Mouse (Mus musculus) G1E-ER4 (cell line): ENCODE results near the gene Lpin2. TPM values are rescaled to one million over a fixed set of nuclear protein-coding genes. Genes with fewer than 3 reads are reported as not detected.
A peak's percentile ranks its signal among the peaks of the same experiment; 100 is the strongest.

Source experiments
- GATA1 ChIP-seq: IDR thresholded peaks from one replicate; pipeline ENCODE4 v1.8.0; 2012; ENCODE audit warnings: low read length, inconsistent platforms
- polyA plus RNA-seq: library from polyadenylated mRNA; stranded (reverse); fragments of >175 nt; gene quantifications from 2 replicates; pipeline ENCODE4 v1.2.3, GENCODE M21; 2012

Gene Lpin2
- polyA plus RNA-seq, 1 experiment, result 30.7 TPM

- TF ChIP-seq GATA1, result no peak
Observed at GRCm38 (mm10) chr17:71160244-71160995, 21.9 kb upstream of the Lpin2 start.

DNA sequence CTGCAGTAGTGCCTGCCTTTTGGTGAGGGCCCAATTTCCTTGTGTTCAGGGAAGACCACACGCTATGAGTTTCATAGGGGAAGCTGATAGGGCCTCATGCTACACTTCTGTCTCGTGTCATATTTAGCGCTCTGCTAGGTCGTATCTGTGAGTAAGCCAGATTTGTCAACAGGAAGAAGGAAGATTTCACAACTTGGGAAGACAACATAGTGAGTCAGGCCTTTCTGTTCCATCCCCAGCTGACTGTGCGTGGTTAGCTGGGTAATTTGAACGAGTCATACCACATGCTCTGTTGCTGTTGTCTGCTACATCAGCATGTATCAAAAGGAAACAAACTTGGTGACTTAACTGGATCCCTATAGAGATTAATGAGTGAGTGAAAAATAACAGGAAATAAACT lies 17.4 kb upstream of the Lpin2 start:
- TF ChIP-seq GATA1, result no peak

- TF ChIP-seq GATA1, result no peak
Observed at GRCm38 (mm10) chr17:71168205-71168815, 14.1 kb upstream of the Lpin2 start.

- TF ChIP-seq GATA1, result no peak
Observed at GRCm38 (mm10) chr17:71168846-71169245, 13.5 kb upstream of the Lpin2 start.

GRCm38 (mm10) chr17:71169639-71170038 lies 12.7 kb upstream of the Lpin2 start:
- TF ChIP-seq GATA1, result no peak

- TF ChIP-seq GATA1, result peak; percentile 83
Observed at GRCm38 (mm10) chr17:71171161-71171560, 11.2 kb upstream of the Lpin2 start.

DNA sequence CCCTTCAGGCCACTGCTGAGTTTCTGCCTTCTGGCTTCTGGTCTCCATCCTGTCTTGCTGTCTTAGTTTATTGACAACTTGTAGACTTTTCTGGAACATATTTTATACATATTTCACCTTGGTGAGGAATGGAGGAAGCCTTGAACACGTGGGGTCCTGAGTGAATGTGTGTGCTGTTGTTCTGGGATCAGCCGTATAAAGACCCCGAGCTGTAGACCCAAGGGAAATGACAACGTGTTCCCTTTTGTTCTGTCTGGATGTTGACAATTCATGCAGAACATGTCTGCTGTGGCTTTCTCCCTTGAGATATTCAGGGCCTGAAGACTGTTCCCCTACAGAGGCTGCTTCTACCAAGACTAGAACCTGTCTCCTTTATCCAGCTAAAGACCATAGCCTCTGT lies 5.0 kb upstream of the Lpin2 start:
- no peak for TF ChIP-seq GATA1

GRCm38 (mm10) chr17:71177949-71178348 lies 4.4 kb upstream of the Lpin2 start:
- no peak for TF ChIP-seq GATA1

- TF ChIP-seq GATA1, result no peak
Observed at GRCm38 (mm10) chr17:71178530-71179181, 3.7 kb upstream of the Lpin2 start.

- no peak for TF ChIP-seq GATA1
Observed at GRCm38 (mm10) chr17:71179551-71180309, 2.6 kb upstream of the Lpin2 start.

- no peak for TF ChIP-seq GATA1
Observed at GRCm38 (mm10) chr17:71180601-71181000, 1.8 kb upstream of the Lpin2 start.

DNA sequence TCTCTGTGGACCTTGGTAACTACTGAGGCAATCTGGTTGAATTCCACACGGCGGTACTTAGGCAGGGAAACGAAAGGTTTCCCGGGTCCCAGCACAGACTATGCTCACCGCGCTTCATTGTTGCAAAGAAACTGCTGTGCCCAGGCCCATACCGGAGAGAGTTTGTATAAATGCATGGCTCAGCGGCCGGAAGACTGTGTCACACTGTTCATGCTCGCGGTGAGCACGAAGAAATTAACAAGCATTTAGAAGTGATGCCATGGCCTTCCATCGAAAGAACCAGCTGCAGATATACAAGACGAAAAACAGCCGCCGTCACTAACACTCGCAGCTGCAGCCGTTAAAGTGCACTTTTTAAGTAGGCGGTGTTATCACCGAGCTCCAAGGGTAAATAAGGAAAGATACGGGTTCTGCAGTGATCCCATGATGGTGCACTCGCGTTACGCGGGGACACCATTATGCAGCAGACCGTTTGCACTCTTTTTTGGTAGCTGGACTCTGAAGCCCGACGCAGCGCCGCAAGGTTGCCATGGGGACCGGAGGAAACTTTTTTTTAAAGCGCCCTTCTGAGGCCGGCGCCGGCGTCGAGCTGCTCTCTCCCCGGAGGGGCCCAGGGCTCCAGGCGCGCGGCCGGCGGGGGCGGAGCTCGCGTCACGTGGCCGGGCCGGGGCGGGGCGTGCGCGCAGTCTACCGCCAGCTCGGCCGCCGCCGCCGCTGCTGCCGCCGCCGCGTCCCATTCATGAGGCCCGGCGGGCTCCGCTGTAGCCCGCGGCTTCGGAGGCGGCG lies 704 bp downstream of the Lpin2 start:
- TF ChIP-seq GATA1, result no peak

DNA sequence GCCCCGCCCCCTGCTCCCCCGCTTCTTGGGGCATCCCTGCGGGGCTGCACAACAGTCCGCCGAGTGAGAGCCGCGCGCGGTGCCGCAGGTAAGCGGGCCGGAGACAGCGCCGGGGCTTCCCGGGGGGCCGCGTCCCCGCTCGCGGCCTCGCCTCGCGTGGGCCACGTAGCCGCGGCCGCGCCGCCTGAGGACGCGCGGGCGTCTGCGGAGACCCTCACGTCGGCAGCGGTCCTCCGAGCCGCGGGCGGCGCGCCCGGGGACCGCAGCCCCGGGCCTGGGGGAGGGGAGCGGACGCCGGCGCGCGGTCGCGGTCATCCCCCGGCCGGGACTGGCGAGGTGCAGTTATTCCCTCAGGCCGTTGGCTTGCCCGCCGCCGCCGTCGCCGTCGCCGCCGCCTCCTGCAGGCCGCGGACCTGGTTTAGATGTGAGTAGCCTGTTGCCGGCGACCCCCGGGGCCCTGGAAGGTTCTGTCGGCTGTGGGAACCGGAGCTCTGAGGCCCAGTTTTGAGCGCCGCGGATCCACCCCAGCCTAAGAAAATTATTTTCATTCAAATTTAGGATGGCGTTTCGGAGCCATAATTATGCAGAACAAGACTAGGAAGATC lies 1.4 kb downstream of the Lpin2 start:
- no peak for TF ChIP-seq GATA1

GRCm38 (mm10) chr17:71184356-71185111 lies 2.2 kb downstream of the Lpin2 start:
- TF ChIP-seq GATA1, result peak; percentile 48
